ENCODE assay signal across 8 mouse cellular contexts in genomic region chr3:103801631-103802531, GRCm38 (mm10). TPM values are rescaled to one million over a fixed set of nuclear protein-coding genes. Genes with fewer than 3 reads are reported as not detected.
A peak's percentile ranks its signal among the peaks of the same experiment; 100 is the strongest.
DNase-seq lines count a peak whose midpoint lies in the region; ATAC-seq lines count a peak whose summit lies in the region.

No protein-coding gene starts in this region.

- H3K4me2 ChIP-seq in embryonic facial prominence, embryonic 14.5 days (ENCODE audit: low read depth, low read length): no peak overlapping the region
- H3K4me2 ChIP-seq in heart, embryonic 15.5 days: peak overlapping the region; percentile 40
- peak overlapping the region; percentile 25 for H3K4me2 ChIP-seq in liver, embryonic 13.5 days

- H3K36me3 ChIP-seq in embryonic facial prominence, embryonic 14.5 days (ENCODE audit: control insufficient read depth, insufficient read depth, low read length): peaks cover 34% of the 10 kb centered on the region
- H3K36me3 ChIP-seq in heart, embryonic 15.5 days: peaks cover 20% of the 10 kb centered on the region
- peaks cover 47% of the 10 kb centered on the region for H3K36me3 ChIP-seq in liver, embryonic 13.5 days

- H3K4me1 ChIP-seq in embryonic facial prominence, embryonic 14.5 days (ENCODE audit: control insufficient read depth, insufficient read depth, low read length): no peaks in the 10 kb centered on the region
- peaks cover 15% of the 10 kb centered on the region for H3K4me1 ChIP-seq in heart, embryonic 15.5 days (replicated peaks)
- H3K4me1 ChIP-seq in liver, embryonic 13.5 days (replicated peaks): peaks cover 84% of the 10 kb centered on the region

- peak; percentile 63 for DNase-seq in 3134 (ENCODE audit: extremely low read depth, insufficient read length, low spot score)
- peak; percentile 49 to 52 for DNase-seq in adrenal gland, adult 18-20 months (ENCODE audit: low spot score in 2 of 2)
- peak; percentile 27 for DNase-seq in embryonic facial prominence, embryonic 14.5 days (ENCODE audit: low spot score)
- peak; percentile 86 to 95 for DNase-seq in kidney, postnatal 36 days
- no peak for DNase-seq in liver, embryonic 13.5 days
- peak; percentile 54 for DNase-seq in ovary, postnatal 14 days (ENCODE audit: low spot score)
- DNase-seq in urinary bladder, adult 2 months (ENCODE audit: low spot score): peak; percentile 44

- WGBS in embryonic facial prominence, embryonic 14.5 days: 63% methylated on average over 10 of the region's 10 CpGs
- 39% methylated on average over 10 of the region's 10 CpGs for WGBS in heart, embryonic 15.5 days
- WGBS in liver, embryonic 13.5 days (ENCODE audit: insufficient replicate concordance): 16% methylated on average over 10 of the region's 10 CpGs

- H3K9me3 ChIP-seq in embryonic facial prominence, embryonic 14.5 days (ENCODE audit: control insufficient read depth, low read length): no peaks in the 10 kb centered on the region
- no peaks in the 10 kb centered on the region for H3K9me3 ChIP-seq in heart, embryonic 15.5 days (replicated peaks)
- H3K9me3 ChIP-seq in liver, embryonic 13.5 days (replicated peaks): no peaks in the 10 kb centered on the region

- H3K4me3 ChIP-seq in embryonic facial prominence, embryonic 14.5 days (ENCODE audit: low read depth, low read length): no peak overlapping the region
- H3K4me3 ChIP-seq in heart, embryonic 15.5 days: no peak overlapping the region
- H3K4me3 ChIP-seq in liver, embryonic 13.5 days (replicated peaks): no peak overlapping the region

- no peaks in the 10 kb centered on the region for H3K27me3 ChIP-seq in embryonic facial prominence, embryonic 14.5 days (replicated peaks; ENCODE audit: control insufficient read depth, insufficient read depth, low read length)
- no peaks in the 10 kb centered on the region for H3K27me3 ChIP-seq in heart, embryonic 15.5 days
- H3K27me3 ChIP-seq in liver, embryonic 13.5 days: no peaks in the 10 kb centered on the region

- no peak overlapping the region for H3K9ac ChIP-seq in embryonic facial prominence, embryonic 14.5 days (ENCODE audit: low read depth, low read length)
- no peak overlapping the region; the same call in 1 of the 2 replicates for H3K9ac ChIP-seq in heart, embryonic 15.5 days
- H3K9ac ChIP-seq in liver, embryonic 13.5 days: peak overlapping the region; percentile 55

- H3K27ac ChIP-seq in embryonic facial prominence, embryonic 14.5 days (replicated peaks; ENCODE audit: low read depth, low read length): peak overlapping the region; percentile 22
- peak overlapping the region; percentile 88 for H3K27ac ChIP-seq in heart, embryonic 15.5 days
- H3K27ac ChIP-seq in liver, embryonic 13.5 days: peak overlapping the region; percentile 96

- ATAC-seq in embryonic facial prominence, embryonic 14.5 days (ENCODE audit: low read depth): 0 out of 2 replicates have a peak, but pooled peaks have one; percentile 47
- ATAC-seq in heart, embryonic 15.5 days (replicated peaks; ENCODE audit: insufficient number of reproducible peaks, insufficient read depth, low FRiP score, low read depth): peak; percentile 95
- peak; percentile 73 for ATAC-seq in liver, embryonic 13.5 days (ENCODE audit: low read depth)

RNA-seq across cellular contexts. Expression of gene Dclre1b, which starts 7.4 kb away (rescaled TPM):
- 10 to 100 TPM; 11.7 to 14.1 TPM for total RNA-seq in adrenal gland, adult 18-20 months (2021)
- 22.3 and 25.9 TPM in 2 replicates for polyA plus RNA-seq in embryonic facial prominence, embryonic 14.5 days (2014; fragmentation: Nextera tagmentation; extraction: Ambion mirVana)
- 14.4 and 20.5 TPM in 2 replicates for polyA plus RNA-seq in heart, embryonic 15.5 days (2015; fragmentation: Nextera tagmentation; extraction: Ambion mirVana)
- polyA plus RNA-seq in liver, embryonic 13.5 days (2015; fragmentation: Nextera tagmentation; extraction: Ambion mirVana): 30.3 and 33.0 TPM in 2 replicates
- polyA plus RNA-seq in urinary bladder, adult 2 months (2012; rRNA removed): 7.5 and 8.1 TPM in 2 replicates

RNA-seq across cellular contexts. Expression of gene Ap4b1, which starts 7.4 kb away (rescaled TPM):
- 10 to 100 TPM; 13.4 to 15.5 TPM for total RNA-seq in adrenal gland, adult 18-20 months (2021)
- 23.9 and 24.9 TPM in 2 replicates for polyA plus RNA-seq in embryonic facial prominence, embryonic 14.5 days (2014; fragmentation: Nextera tagmentation; extraction: Ambion mirVana)
- 13.6 and 19.0 TPM in 2 replicates for polyA plus RNA-seq in heart, embryonic 15.5 days (2015; fragmentation: Nextera tagmentation; extraction: Ambion mirVana)
- 13.2 and 15.1 TPM in 2 replicates for polyA plus RNA-seq in liver, embryonic 13.5 days (2015; fragmentation: Nextera tagmentation; extraction: Ambion mirVana)
- 20.5 and 22.3 TPM in 2 replicates for polyA plus RNA-seq in urinary bladder, adult 2 months (2012; rRNA removed)

RNA-seq across cellular contexts. Expression of gene Gm43064, which starts 7.5 kb away (rescaled TPM):
- under 1 TPM; 0.13 to 0.43 TPM for total RNA-seq in adrenal gland, adult 18-20 months (2021)
- 0.17 and 0.41 TPM in 2 replicates for polyA plus RNA-seq in embryonic facial prominence, embryonic 14.5 days (2014; fragmentation: Nextera tagmentation; extraction: Ambion mirVana)
- 0.23 TPM in 1 of 2 replicates, not detected in the other for polyA plus RNA-seq in heart, embryonic 15.5 days (2015; fragmentation: Nextera tagmentation; extraction: Ambion mirVana)
- polyA plus RNA-seq in liver, embryonic 13.5 days (2015; fragmentation: Nextera tagmentation; extraction: Ambion mirVana): 0.42 and 0.67 TPM in 2 replicates
- polyA plus RNA-seq in urinary bladder, adult 2 months (2012; rRNA removed): 0.06 and 0.34 TPM in 2 replicates

RNA-seq across cellular contexts. Expression of gene Hipk1, which starts 10.5 kb away (rescaled TPM):
- 100 to 1,000 TPM; 122 to 141 TPM for total RNA-seq in adrenal gland, adult 18-20 months (2021)
- polyA plus RNA-seq in embryonic facial prominence, embryonic 14.5 days (2014; fragmentation: Nextera tagmentation; extraction: Ambion mirVana): 15.4 and 17.3 TPM in 2 replicates
- 8.9 and 10.6 TPM in 2 replicates for polyA plus RNA-seq in heart, embryonic 15.5 days (2015; fragmentation: Nextera tagmentation; extraction: Ambion mirVana)
- polyA plus RNA-seq in liver, embryonic 13.5 days (2015; fragmentation: Nextera tagmentation; extraction: Ambion mirVana): 12.8 and 14.2 TPM in 2 replicates
- 31.6 and 44.1 TPM in 2 replicates for polyA plus RNA-seq in urinary bladder, adult 2 months (2012; rRNA removed)

RNA-seq across cellular contexts. Expression of gene Bcl2l15, which starts 30.5 kb away (rescaled TPM):
- total RNA-seq in adrenal gland, adult 18-20 months (2021): not detected
- 0.42 and 0.63 TPM in 2 replicates for polyA plus RNA-seq in embryonic facial prominence, embryonic 14.5 days (2014; fragmentation: Nextera tagmentation; extraction: Ambion mirVana)
- 0.26 and 0.46 TPM in 2 replicates for polyA plus RNA-seq in heart, embryonic 15.5 days (2015; fragmentation: Nextera tagmentation; extraction: Ambion mirVana)
- 1.9 and 2.1 TPM in 2 replicates for polyA plus RNA-seq in liver, embryonic 13.5 days (2015; fragmentation: Nextera tagmentation; extraction: Ambion mirVana)
- 0.18 and 0.19 TPM in 2 replicates for polyA plus RNA-seq in urinary bladder, adult 2 months (2012; rRNA removed)

Comparison
In these comparisons a context has a peak if more than half of its experiments do, and no peak if none do; other contexts are left out.
1. H3K27ac ChIP-seq: peak in every context shown above with its lines; median percentile 96 in liver, embryonic 13.5 days; 88 in heart, embryonic 15.5 days; 22 in embryonic facial prominence, embryonic 14.5 days.